In genomic region chr6:115909940-115910339, GRCm38 (mm10) we compare ENCODE assay signal across 8 mouse cellular contexts. TPM values are rescaled to one million over a fixed set of nuclear protein-coding genes. Genes with fewer than 3 reads are reported as not detected.
A peak's percentile ranks its signal among the peaks of the same experiment; 100 is the strongest.
DNase-seq lines count a peak whose midpoint lies in the region; ATAC-seq and TF ChIP-seq lines count a peak whose summit lies in the region.

No protein-coding gene starts in this region.

- no peaks in the 10 kb centered on the region for H3K27me3 ChIP-seq in midbrain, postnatal 0 days (ENCODE audit: insufficient read depth, low read length)
- no peaks in the 10 kb centered on the region for H3K27me3 ChIP-seq in midbrain, embryonic 15.5 days (replicated peaks)
- H3K27me3 ChIP-seq in heart, embryonic 16.5 days (ENCODE audit: control insufficient read depth, insufficient read depth, low read length): no peaks in the 10 kb centered on the region
- no peaks in the 10 kb centered on the region; the same call in 1 of the 2 replicates for H3K27me3 ChIP-seq in liver, embryonic 12.5 days (replicated peaks)
- H3K27me3 ChIP-seq in thymus, adult 2 months (ENCODE audit: control insufficient read depth, insufficient read depth, low read length): no peaks in the 10 kb centered on the region

- DNase-seq in midbrain, postnatal 0 days (ENCODE audit: low spot score): no peak
- peak; percentile 19 for DNase-seq in thymus, adult 2 months
- DNase-seq in layer of hippocampus, adult 9-10 months (ENCODE audit: low spot score): no peak
- no peak for DNase-seq in testis, postnatal 14 days (ENCODE audit: low spot score)
- no peak for DNase-seq in embryo, embryonic 9.5 days (ENCODE audit: extremely low spot score)

- no peak for TF ChIP-seq POLR2A in thymus, adult 2 months (IDR thresholded peaks at IDR 0.05; ENCODE audit: control insufficient read depth, extremely low read depth, insufficient read depth, low read length, poor library complexity)

- no peaks in the 10 kb centered on the region for H3K9me3 ChIP-seq in midbrain, postnatal 0 days (ENCODE audit: low read length)
- H3K9me3 ChIP-seq in midbrain, embryonic 15.5 days: no peaks in the 10 kb centered on the region
- H3K9me3 ChIP-seq in heart, embryonic 16.5 days (replicated peaks; ENCODE audit: control insufficient read depth, low read length): no peaks in the 10 kb centered on the region
- H3K9me3 ChIP-seq in liver, embryonic 12.5 days (replicated peaks): no peaks in the 10 kb centered on the region

- WGBS in midbrain, postnatal 0 days: 67% methylated on average over 8 of the region's 8 CpGs
- 68% methylated on average over 8 of the region's 8 CpGs for WGBS in midbrain, embryonic 15.5 days
- 45% methylated on average over 8 of the region's 8 CpGs for WGBS in heart, embryonic 16.5 days
- WGBS in liver, embryonic 12.5 days (ENCODE audit: insufficient replicate concordance): 36% methylated on average over 8 of the region's 8 CpGs
- WGBS in thymus, adult 2 months: 36% methylated on average over 8 of the region's 8 CpGs

- 0 out of 2 replicates have a peak overlapping the region, but pooled peaks have one; percentile 26 for H3K27ac ChIP-seq in midbrain, postnatal 0 days (ENCODE audit: low read depth, low read length)
- no peak overlapping the region for H3K27ac ChIP-seq in midbrain, embryonic 15.5 days
- peak overlapping the region; percentile 68 for H3K27ac ChIP-seq in heart, embryonic 16.5 days (ENCODE audit: low read length)
- no peak overlapping the region for H3K27ac ChIP-seq in liver, embryonic 12.5 days
- H3K27ac ChIP-seq in thymus, adult 2 months (ENCODE audit: control insufficient read depth, insufficient read depth, low read length): no peak overlapping the region

- peaks cover 32% of the 10 kb centered on the region for H3K36me3 ChIP-seq in midbrain, postnatal 0 days (ENCODE audit: insufficient read depth, low read length)
- H3K36me3 ChIP-seq in midbrain, embryonic 15.5 days (replicated peaks): no peaks in the 10 kb centered on the region
- H3K36me3 ChIP-seq in heart, embryonic 16.5 days (ENCODE audit: control insufficient read depth, insufficient read depth): peaks cover 10% of the 10 kb centered on the region
- no peaks in the 10 kb centered on the region for H3K36me3 ChIP-seq in liver, embryonic 12.5 days
- H3K36me3 ChIP-seq in thymus, adult 2 months (ENCODE audit: control insufficient read depth, insufficient read depth, low read length): no peaks in the 10 kb centered on the region

- ATAC-seq in midbrain, postnatal 0 days (ENCODE audit: low FRiP score): no peak
- ATAC-seq in midbrain, embryonic 15.5 days (replicated peaks): no peak
- peak; percentile 79 for ATAC-seq in heart, embryonic 16.5 days (replicated peaks; ENCODE audit: extremely low read depth, insufficient read depth, low FRiP score)
- no peak for ATAC-seq in liver, embryonic 12.5 days

- peaks cover 4% of the 10 kb centered on the region; the same call in 1 of the 2 replicates for H3K4me1 ChIP-seq in midbrain, postnatal 0 days (ENCODE audit: insufficient read depth, low read length)
- peaks cover 4% of the 10 kb centered on the region for H3K4me1 ChIP-seq in midbrain, embryonic 15.5 days
- peaks cover 51% of the 10 kb centered on the region for H3K4me1 ChIP-seq in heart, embryonic 16.5 days (ENCODE audit: control insufficient read depth, insufficient read depth, low read length)
- peaks cover 59% of the 10 kb centered on the region for H3K4me1 ChIP-seq in liver, embryonic 12.5 days
- peaks cover 17% of the 10 kb centered on the region for H3K4me1 ChIP-seq in thymus, adult 2 months (replicated peaks; ENCODE audit: control insufficient read depth, insufficient read depth, low read length)

- no peak overlapping the region for H3K4me2 ChIP-seq in midbrain, postnatal 0 days (ENCODE audit: low read depth, low read length, poor library complexity, severe bottlenecking)
- no peak overlapping the region for H3K4me2 ChIP-seq in midbrain, embryonic 15.5 days
- H3K4me2 ChIP-seq in heart, embryonic 16.5 days (ENCODE audit: low read depth, low read length): no peak overlapping the region
- H3K4me2 ChIP-seq in liver, embryonic 12.5 days: peak overlapping the region; percentile 13

- H3K9ac ChIP-seq in midbrain, postnatal 0 days (replicated peaks; ENCODE audit: low read length, poor library complexity, severe bottlenecking): no peak overlapping the region
- H3K9ac ChIP-seq in midbrain, embryonic 15.5 days: no peak overlapping the region
- H3K9ac ChIP-seq in heart, embryonic 16.5 days (ENCODE audit: low read length): no peak overlapping the region
- no peak overlapping the region for H3K9ac ChIP-seq in liver, embryonic 12.5 days

- TF ChIP-seq CTCF in midbrain, postnatal 0 days (IDR thresholded peaks at IDR 0.05): no peak
- TF ChIP-seq CTCF in thymus, adult 2 months (IDR thresholded peaks at IDR 0.05; ENCODE audit: borderline replicate concordance, control insufficient read depth, extremely low read depth, insufficient read depth, low read length, poor library complexity): no peak

- no peak overlapping the region for H3K4me3 ChIP-seq in midbrain, postnatal 0 days (ENCODE audit: low read depth, low read length)
- no peak overlapping the region for H3K4me3 ChIP-seq in midbrain, embryonic 15.5 days
- H3K4me3 ChIP-seq in heart, embryonic 16.5 days (ENCODE audit: low read length): no peak overlapping the region
- no peak overlapping the region for H3K4me3 ChIP-seq in liver, embryonic 12.5 days
- H3K4me3 ChIP-seq in thymus, adult 2 months (ENCODE audit: control insufficient read depth, insufficient read depth, low read length): no peak overlapping the region

RNA-seq across cellular contexts. Expression of gene Rho, which starts 21.6 kb away (rescaled TPM):
- 0.11 TPM in 1 of 2 replicates, not detected in the other for total RNA-seq in midbrain, postnatal 0 days (2014; rRNA removed)
- 0.12 and 0.39 TPM in 2 replicates for polyA plus RNA-seq in midbrain, postnatal 0 days (2015; fragmentation: Nextera tagmentation; extraction: Ambion mirVana)
- 0.18 and 0.49 TPM in 2 replicates for polyA plus RNA-seq in midbrain, embryonic 15.5 days (2015; fragmentation: Nextera tagmentation; extraction: Ambion mirVana)
- 0.16 TPM in 1 of 2 replicates, not detected in the other for polyA plus RNA-seq in heart, embryonic 16.5 days (2015; fragmentation: Nextera tagmentation; extraction: Ambion mirVana)
- polyA plus RNA-seq in liver, embryonic 12.5 days (2016; fragmentation: Nextera tagmentation; extraction: Ambion mirVana): not detected in 2 replicates
- 0.37 and 1.3 TPM in 2 replicates for polyA plus RNA-seq in thymus, adult 2 months (2012; rRNA removed)

RNA-seq across cellular contexts. Expression of gene H1foo, which starts 34.8 kb away (rescaled TPM):
- total RNA-seq in midbrain, postnatal 0 days (2014; rRNA removed): not detected in 2 replicates
- polyA plus RNA-seq in midbrain, postnatal 0 days (2015; fragmentation: Nextera tagmentation; extraction: Ambion mirVana): not detected in 2 replicates
- not detected in 2 replicates for polyA plus RNA-seq in midbrain, embryonic 15.5 days (2015; fragmentation: Nextera tagmentation; extraction: Ambion mirVana)
- polyA plus RNA-seq in heart, embryonic 16.5 days (2015; fragmentation: Nextera tagmentation; extraction: Ambion mirVana): not detected in 2 replicates
- polyA plus RNA-seq in liver, embryonic 12.5 days (2016; fragmentation: Nextera tagmentation; extraction: Ambion mirVana): not detected in 2 replicates
- polyA plus RNA-seq in thymus, adult 2 months (2012; rRNA removed): 0.71 and 0.81 TPM in 2 replicates

RNA-seq across cellular contexts. Expression of gene Ift122, which starts 56.7 kb away (rescaled TPM):
- total RNA-seq in midbrain, postnatal 0 days (2014; rRNA removed): 31.7 and 42.7 TPM in 2 replicates
- polyA plus RNA-seq in midbrain, postnatal 0 days (2015; fragmentation: Nextera tagmentation; extraction: Ambion mirVana): 22.6 and 24.3 TPM in 2 replicates
- polyA plus RNA-seq in midbrain, embryonic 15.5 days (2015; fragmentation: Nextera tagmentation; extraction: Ambion mirVana): 33.1 and 34.4 TPM in 2 replicates
- 21.4 and 23.0 TPM in 2 replicates for polyA plus RNA-seq in heart, embryonic 16.5 days (2015; fragmentation: Nextera tagmentation; extraction: Ambion mirVana)
- 4.8 and 5.3 TPM in 2 replicates for polyA plus RNA-seq in liver, embryonic 12.5 days (2016; fragmentation: Nextera tagmentation; extraction: Ambion mirVana)
- polyA plus RNA-seq in thymus, adult 2 months (2012; rRNA removed): 7.6 and 8.8 TPM in 2 replicates

RNA-seq across cellular contexts. Expression of gene Mbd4, which starts 56.8 kb away (rescaled TPM):
- total RNA-seq in midbrain, postnatal 0 days (2014; rRNA removed): 4.8 and 5.8 TPM in 2 replicates
- polyA plus RNA-seq in midbrain, postnatal 0 days (2015; fragmentation: Nextera tagmentation; extraction: Ambion mirVana): 4.1 and 5.2 TPM in 2 replicates
- polyA plus RNA-seq in midbrain, embryonic 15.5 days (2015; fragmentation: Nextera tagmentation; extraction: Ambion mirVana): 9.4 and 11.7 TPM in 2 replicates
- polyA plus RNA-seq in heart, embryonic 16.5 days (2015; fragmentation: Nextera tagmentation; extraction: Ambion mirVana): 10.2 and 12.5 TPM in 2 replicates
- 14.5 and 16.2 TPM in 2 replicates for polyA plus RNA-seq in liver, embryonic 12.5 days (2016; fragmentation: Nextera tagmentation; extraction: Ambion mirVana)
- 9.0 and 10.5 TPM in 2 replicates for polyA plus RNA-seq in thymus, adult 2 months (2012; rRNA removed)

Comparison
In these comparisons a context has a peak if more than half of its experiments do, and no peak if none do; other contexts are left out.
1. H3K27ac ChIP-seq: peak in midbrain, postnatal 0 days (single experiment) and heart, embryonic 16.5 days (single experiment); none in midbrain, embryonic 15.5 days (single experiment), liver, embryonic 12.5 days (single experiment) and thymus, adult 2 months (single experiment).